Mouse (Mus musculus): ENCODE results near the gene Rsbn1.

Rsbn1 gene

GRCm38 (mm10) chr3:103914010-103914669 lies at the start of gene Rsbn1:
Rsbn1 (plus strand) TSS chr3:103914120.
- peak; percentile 99 for DNase-seq (ENCODE audit: low read depth, low spot score)

- no peak for DNase-seq (ENCODE audit: low read depth, low spot score)
Measured at GRCm38 (mm10) chr3:103864200-103864599, 49.7 kb upstream of the Rsbn1 start.

- DNase-seq (ENCODE audit: low read depth, low spot score) = no peak
Measured at GRCm38 (mm10) chr3:103867424-103867971, 46.4 kb upstream of the Rsbn1 start.

- DNase-seq (ENCODE audit: low read depth, low spot score) = no peak
Measured at GRCm38 (mm10) chr3:103868008-103868407, 45.9 kb upstream of the Rsbn1 start.

GRCm38 (mm10) chr3:103872663-103873098 lies 41.2 kb upstream of the Rsbn1 start:
- DNase-seq (ENCODE audit: low read depth, low spot score) = peak; percentile 40

GRCm38 (mm10) chr3:103874329-103874728 lies 39.6 kb upstream of the Rsbn1 start:
- DNase-seq (ENCODE audit: low read depth, low spot score) = no peak

- DNase-seq (ENCODE audit: low read depth, low spot score) = no peak
Measured at GRCm38 (mm10) chr3:103885946-103886345, 28.0 kb upstream of the Rsbn1 start.

GRCm38 (mm10) chr3:103887581-103887980 lies 26.3 kb upstream of the Rsbn1 start:
- DNase-seq (ENCODE audit: low read depth, low spot score) = peak; percentile 86

- DNase-seq (ENCODE audit: low read depth, low spot score) = no peak
Measured at GRCm38 (mm10) chr3:103893374-103893773, 20.5 kb upstream of the Rsbn1 start.

GRCm38 (mm10) chr3:103904705-103905104 lies 9.2 kb upstream of the Rsbn1 start:
- DNase-seq (ENCODE audit: low read depth, low spot score) = peak; percentile 84

GRCm38 (mm10) chr3:103907335-103908030 lies 6.4 kb upstream of the Rsbn1 start:
- peak; percentile 69 for DNase-seq (ENCODE audit: low read depth, low spot score)

GRCm38 (mm10) chr3:103908781-103909180 lies 5.1 kb upstream of the Rsbn1 start:
- DNase-seq (ENCODE audit: low read depth, low spot score) = peak; percentile 81

- peak; percentile 23 for DNase-seq (ENCODE audit: low read depth, low spot score)
Measured at GRCm38 (mm10) chr3:103913451-103913961, 414 bp upstream of the Rsbn1 start.

GRCm38 (mm10) chr3:103914732-103915508 lies 1.0 kb downstream of the Rsbn1 start:
- DNase-seq (ENCODE audit: low read depth, low spot score) = peak; percentile 69

GRCm38 (mm10) chr3:103915509-103915896 lies 1.6 kb downstream of the Rsbn1 start:
- peak; percentile 54 for DNase-seq (ENCODE audit: low read depth, low spot score)

GRCm38 (mm10) chr3:103916205-103916838 lies 2.4 kb downstream of the Rsbn1 start:
- peak; percentile 66 for DNase-seq (ENCODE audit: low read depth, low spot score)

GRCm38 (mm10) chr3:103916839-103917237 lies 2.9 kb downstream of the Rsbn1 start:
- DNase-seq (ENCODE audit: low read depth, low spot score) = peak; percentile 40

- no peak for DNase-seq (ENCODE audit: low read depth, low spot score)
Measured at GRCm38 (mm10) chr3:103920094-103920493, 6.2 kb downstream of the Rsbn1 start.

GRCm38 (mm10) chr3:103925302-103925701 lies 11.4 kb downstream of the Rsbn1 start:
- no peak for DNase-seq (ENCODE audit: low read depth, low spot score)

- DNase-seq (ENCODE audit: low read depth, low spot score) = no peak
Measured at GRCm38 (mm10) chr3:103927511-103927910, 13.6 kb downstream of the Rsbn1 start.
